Mouse (Mus musculus): ENCODE data around the gene Lrcol1. TPM values are rescaled to one million over a fixed set of nuclear protein-coding genes. Genes with fewer than 3 reads are reported as not detected.

Lrcol1 gene
- polyA plus RNA-seq, 1 experiment from 2014 or later, result not detected

- no peaks in the 10 kb centered on the region for H3K9me3 ChIP-seq (replicated peaks)
- peaks cover 38% of the 10 kb centered on the region for H3K4me1 ChIP-seq
- H3K9ac ChIP-seq, result peak overlapping the region; percentile 91
- WGBS, result 9% methylated on average over 8 of the region's 8 CpGs
- no peak; the same call in none of the 2 replicates for ATAC-seq
- no peaks in the 10 kb centered on the region for H3K27me3 ChIP-seq
- H3K36me3 ChIP-seq (ENCODE audit: poor library complexity, severe bottlenecking), result peaks cover 4% of the 10 kb centered on the region; the same call in 1 of the 2 replicates
- H3K4me2 ChIP-seq, result peak overlapping the region; percentile 81
- H3K4me3 ChIP-seq, result peak overlapping the region; percentile 88
- peak overlapping the region; percentile 25; the same call in 1 of the 2 replicates for H3K27ac ChIP-seq
Measured at GRCm38 (mm10) chr5:110387332-110387731, 42.8 kb downstream of the Lrcol1 start.

GRCm38 (mm10) chr5:110390631-110391030 lies 46.1 kb downstream of the Lrcol1 start:
- Histone ChIP-seq H3K9ac (no peak overlapping the region), H3K27me3 (no peaks in the 10 kb centered on the region), H3K27ac (no peak overlapping the region), H3K36me3 (ENCODE audit: poor library complexity, severe bottlenecking) (peaks cover 4% of the 10 kb centered on the region; the same call in 1 of the 2 replicates), H3K4me2 (no peak overlapping the region), H3K9me3 (replicated peaks) (no peaks in the 10 kb centered on the region), H3K4me1 (peaks cover 24% of the 10 kb centered on the region), H3K4me3 (no peak overlapping the region)
- no peak for ATAC-seq
- 94% methylated on average over 4 of the region's 4 CpGs for WGBS

- Histone ChIP-seq H3K4me1 (peaks cover 9% of the 10 kb centered on the region; the same call in 1 of the 2 replicates), H3K9ac (no peak overlapping the region), H3K9me3 (replicated peaks) (no peaks in the 10 kb centered on the region), H3K36me3 (ENCODE audit: poor library complexity, severe bottlenecking) (peaks cover 4% of the 10 kb centered on the region; the same call in 1 of the 2 replicates), H3K4me3 (no peak overlapping the region), H3K27me3 (no peaks in the 10 kb centered on the region), H3K4me2 (no peak overlapping the region), H3K27ac (no peak overlapping the region)
- ATAC-seq, result no peak
- WGBS, result 73% methylated on average over 5 of the region's 5 CpGs
Measured at GRCm38 (mm10) chr5:110392727-110393126, 48.2 kb downstream of the Lrcol1 start.

- peaks cover 4% of the 10 kb centered on the region; the same call in 1 of the 2 replicates for H3K36me3 ChIP-seq (ENCODE audit: poor library complexity, severe bottlenecking)
- no peaks in the 10 kb centered on the region for H3K9me3 ChIP-seq (replicated peaks)
- no peaks in the 10 kb centered on the region for H3K27me3 ChIP-seq
- H3K9ac ChIP-seq, result no peak overlapping the region
- 86% methylated on average over 5 of the region's 5 CpGs for WGBS
- 0 out of 2 replicates have a peak, but pooled peaks cover 8% of the 10 kb centered on the region for H3K4me1 ChIP-seq
- no peak overlapping the region for H3K4me2 ChIP-seq
- ATAC-seq, result no peak
- no peak overlapping the region for H3K4me3 ChIP-seq
- H3K27ac ChIP-seq, result no peak overlapping the region
Measured at GRCm38 (mm10) chr5:110395006-110395661, 50.6 kb downstream of the Lrcol1 start.

GRCm38 (mm10) chr5:110401101-110401500 lies 56.6 kb downstream of the Lrcol1 start:
- Histone ChIP-seq H3K4me3 (no peak overlapping the region), H3K9me3 (replicated peaks) (no peaks in the 10 kb centered on the region), H3K9ac (no peak overlapping the region), H3K27ac (no peak overlapping the region), H3K4me2 (no peak overlapping the region), H3K27me3 (no peaks in the 10 kb centered on the region), H3K4me1 (peaks cover 14% of the 10 kb centered on the region), H3K36me3 (ENCODE audit: poor library complexity, severe bottlenecking) (no peaks in the 10 kb centered on the region)
- ATAC-seq, result no peak
- WGBS, result 71% methylated on average over 8 of the region's 8 CpGs

- no peak overlapping the region for H3K4me2 ChIP-seq
- H3K4me1 ChIP-seq, result peaks cover 29% of the 10 kb centered on the region
- no peak overlapping the region for H3K27ac ChIP-seq
- no peak overlapping the region for H3K4me3 ChIP-seq
- no peak overlapping the region for H3K9ac ChIP-seq
- ATAC-seq, result no peak
- no peaks in the 10 kb centered on the region for H3K36me3 ChIP-seq (ENCODE audit: poor library complexity, severe bottlenecking)
- no peaks in the 10 kb centered on the region for H3K27me3 ChIP-seq
- 97% methylated on average over 2 of the region's 2 CpGs for WGBS
- H3K9me3 ChIP-seq (replicated peaks), result no peaks in the 10 kb centered on the region
Measured at GRCm38 (mm10) chr5:110402557-110402956, 58.0 kb downstream of the Lrcol1 start.

GRCm38 (mm10) chr5:110403931-110404330 lies 59.4 kb downstream of the Lrcol1 start:
- Histone ChIP-seq H3K4me3 (no peak overlapping the region), H3K4me2 (no peak overlapping the region), H3K4me1 (peaks cover 30% of the 10 kb centered on the region), H3K9ac (no peak overlapping the region; the same call in 1 of the 2 replicates), H3K27me3 (no peaks in the 10 kb centered on the region), H3K36me3 (ENCODE audit: poor library complexity, severe bottlenecking) (no peaks in the 10 kb centered on the region), H3K9me3 (replicated peaks) (no peaks in the 10 kb centered on the region), H3K27ac (no peak overlapping the region)
- ATAC-seq, result no peak
- 34% methylated on average over 3 of the region's 3 CpGs for WGBS

Other genes starting within 250 kb of the Lrcol1 start
- gene Plcxd1, start 244.8 kb upstream of the Lrcol1 start, polyA plus RNA-seq (2015; fragmentation: Nextera tagmentation; extraction: Ambion mirVana), result 1.6 and 1.8 TPM in 2 replicates
- 39.1 and 45.2 TPM in 2 replicates for gene Gtpbp6, start 236.5 kb upstream of the Lrcol1 start, polyA plus RNA-seq (2015; fragmentation: Nextera tagmentation; extraction: Ambion mirVana)
- gene Zfp605, start 234.6 kb upstream of the Lrcol1 start, polyA plus RNA-seq (2015; fragmentation: Nextera tagmentation; extraction: Ambion mirVana), result 15.5 TPM in 2 replicates
- gene Chfr, start 208.9 kb upstream of the Lrcol1 start, polyA plus RNA-seq (2015; fragmentation: Nextera tagmentation; extraction: Ambion mirVana), result 85.5 and 88.9 TPM in 2 replicates
- 18.7 and 20.1 TPM in 2 replicates for gene Golga3, start 168.0 kb upstream of the Lrcol1 start, polyA plus RNA-seq (2015; fragmentation: Nextera tagmentation; extraction: Ambion mirVana)
- gene Ankle2, start 113.7 kb upstream of the Lrcol1 start, polyA plus RNA-seq (2015; fragmentation: Nextera tagmentation; extraction: Ambion mirVana), result 25.4 and 33.2 TPM in 2 replicates
- gene Pgam5, start 74.8 kb upstream of the Lrcol1 start, polyA plus RNA-seq (2015; fragmentation: Nextera tagmentation; extraction: Ambion mirVana), result 89.1 and 97.1 TPM in 2 replicates
- 8.3 and 10.9 TPM in 2 replicates for gene Pxmp2, start 58.5 kb upstream of the Lrcol1 start, polyA plus RNA-seq (2015; fragmentation: Nextera tagmentation; extraction: Ambion mirVana)
- 24.2 and 29.5 TPM in 2 replicates for gene Pole, start 58.4 kb upstream of the Lrcol1 start, polyA plus RNA-seq (2015; fragmentation: Nextera tagmentation; extraction: Ambion mirVana)
- 2.0 and 2.2 TPM in 2 replicates for gene P2rx2, start 1.5 kb upstream of the Lrcol1 start, polyA plus RNA-seq (2015; fragmentation: Nextera tagmentation; extraction: Ambion mirVana)
- gene Fbrsl1, start 103.8 kb downstream of the Lrcol1 start, polyA plus RNA-seq (2015; fragmentation: Nextera tagmentation; extraction: Ambion mirVana), result 22.8 and 23.3 TPM in 2 replicates
- gene Galnt9, start 199.6 kb downstream of the Lrcol1 start, polyA plus RNA-seq (2015; fragmentation: Nextera tagmentation; extraction: Ambion mirVana), result 4.8 and 5.6 TPM in 2 replicates

Data from forebrain, embryonic 13.5 days (tissue).